Mouse (Mus musculus) heart, embryonic 16.5 days (tissue): ENCODE data around the gene Aldh3a2. TPM values are rescaled to one million over a fixed set of nuclear protein-coding genes. Genes with fewer than 3 reads are reported as not detected.

ENCODE experiments used
- ATAC-seq: fragments of 200-750 bp; cut with Nextera tagmentation; replicated peaks from 2 replicates; pipeline ENCODE4 v1.8.0; 2017; ENCODE audit warnings: moderate number of reproducible peaks; ENCODE audit not compliant: insufficient read depth, low FRiP score; ENCODE audit errors: extremely low read depth
- H3K27ac ChIP-seq: fragments of 300-500 bp; sonication (generic); 2 replicates; pipeline ENCODE4 v1.5.1; 2014; ENCODE audit warnings: mild to moderate bottlenecking, low read length, control low read depth, moderate library complexity
- H3K27me3 ChIP-seq: fragments of 300-500 bp; sonication (generic); 2 replicates; pipeline ENCODE4 v1.6.1; 2014; ENCODE audit warnings: low read length, mixed read lengths; ENCODE audit not compliant: control insufficient read depth, insufficient read depth
- H3K36me3 ChIP-seq: fragments of 300-500 bp; sonication (generic); 2 replicates; pipeline ENCODE4 v1.6.1; 2014; ENCODE audit not compliant: control insufficient read depth, insufficient read depth
- H3K4me1 ChIP-seq: fragments of 300-500 bp; sonication (generic); 2 replicates; pipeline ENCODE4 v1.6.1; 2014; ENCODE audit warnings: low read length, mixed read lengths; ENCODE audit not compliant: control insufficient read depth, insufficient read depth
- H3K4me2 ChIP-seq: fragments of 300-500 bp; sonication (generic); 2 replicates; pipeline ENCODE4 v1.6.1; 2014; ENCODE audit warnings: low read depth, mild to moderate bottlenecking, control low read depth, low read length
- H3K4me3 ChIP-seq: fragments of 300-500 bp; sonication (generic); 2 replicates; pipeline ENCODE4 v1.5.1; 2014; ENCODE audit warnings: mild to moderate bottlenecking, control low read depth, low read length
- H3K9ac ChIP-seq: fragments of 300-500 bp; sonication (generic); 2 replicates; pipeline ENCODE4 v1.6.1; 2014; ENCODE audit warnings: low read length, control low read depth
- H3K9me3 ChIP-seq: fragments of 300-500 bp; sonication (generic); replicated peaks from 2 replicates; pipeline ENCODE4 v1.6.1; 2016; ENCODE audit warnings: low read length; ENCODE audit not compliant: control insufficient read depth
- WGBS: fragments of 180-500 bp; shearing (Covaris S2); extraction: QIAGEN DNeasy Blood & Tissue Kit; methylation state at CpG from one replicate; pipeline ENCODE4 v1.1.7; 2014; 5-methylcytosine and 5-hydroxymethylcytosine counted together
- polyA plus RNA-seq: library from polyadenylated mRNA; unstranded; fragments of >200 nt; fragmentation: Nextera tagmentation; extraction: Ambion mirVana; gene quantifications from 2 replicates; pipeline ENCODE4 v1.2.1, GENCODE M21; 2015

Gene Aldh3a2
- polyA plus RNA-seq, 1 experiment from 2014 or later, result 33.2 TPM

- H3K36me3 ChIP-seq, result no peaks in the 10 kb centered on the region
- no peaks in the 10 kb centered on the region for H3K9me3 ChIP-seq
- H3K4me3 ChIP-seq, result no peak overlapping the region
- H3K4me1 ChIP-seq, result no peaks in the 10 kb centered on the region
- H3K4me2 ChIP-seq, result no peak overlapping the region
- ATAC-seq, result no peak
- WGBS, result 87% methylated on average over 3 of the region's 3 CpGs
- H3K27me3 ChIP-seq, result peaks cover 17% of the 10 kb centered on the region
- no peak overlapping the region for H3K27ac ChIP-seq
- no peak overlapping the region for H3K9ac ChIP-seq
Measured at GRCm38 (mm10) chr11:61215936-61216335, 51.3 kb downstream of the Aldh3a2 start.

- no peak for ATAC-seq
- 35% methylated on average over 20 of the region's 20 CpGs for WGBS
- H3K4me3 ChIP-seq, result no peak overlapping the region
- H3K27me3 ChIP-seq, result peaks cover 17% of the 10 kb centered on the region
- H3K9ac ChIP-seq, result no peak overlapping the region
- H3K9me3 ChIP-seq, result no peaks in the 10 kb centered on the region
- no peaks in the 10 kb centered on the region for H3K36me3 ChIP-seq
- H3K27ac ChIP-seq, result no peak overlapping the region
- H3K4me1 ChIP-seq, result peaks cover 13% of the 10 kb centered on the region
- no peak overlapping the region for H3K4me2 ChIP-seq
Measured at GRCm38 (mm10) chr11:61212102-61212501, 55.2 kb downstream of the Aldh3a2 start.

GRCm38 (mm10) chr11:61208316-61208715 is 58.9 kb downstream of the Aldh3a2 start:
- Histone ChIP-seq H3K4me1 (peaks cover 17% of the 10 kb centered on the region), H3K9me3 (no peaks in the 10 kb centered on the region), H3K27me3 (peaks cover 15% of the 10 kb centered on the region), H3K27ac (no peak overlapping the region; the same call in 1 of the 2 replicates), H3K4me2 (no peak overlapping the region), H3K9ac (no peak overlapping the region), H3K36me3 (no peaks in the 10 kb centered on the region), H3K4me3 (no peak overlapping the region)
- 71% methylated on average over 10 of the region's 10 CpGs for WGBS
- ATAC-seq, result no peak

- Histone ChIP-seq H3K9me3 (no peaks in the 10 kb centered on the region), H3K4me1 (peaks cover 17% of the 10 kb centered on the region), H3K9ac (no peak within 1 kb of the TSS), H3K4me3 (no peak within 1 kb of the TSS), H3K36me3 (no peaks in the 10 kb centered on the region), H3K27ac (peak within 1 kb of the TSS; percentile 77), H3K4me2 (peak within 1 kb of the TSS; percentile 13; the same call in 1 of the 2 replicates), H3K27me3 (peaks cover 10% of the 10 kb centered on the region)
- 31% methylated on average over 10 of the region's 10 CpGs for WGBS
- peak; percentile 81 for ATAC-seq
Measured at GRCm38 (mm10) chr11:61207487-61208246, 59.6 kb downstream of the Aldh3a2 start, which contains the start of gene Aldh3a1. TSS of gene Aldh3a1 (plus strand) at chr11:61207537.

GRCm38 (mm10) chr11:61206136-61206535 is 61.1 kb downstream of the Aldh3a2 start:
- peaks cover 17% of the 10 kb centered on the region for H3K4me1 ChIP-seq
- no peak overlapping the region for H3K4me2 ChIP-seq
- H3K27me3 ChIP-seq, result no peaks in the 10 kb centered on the region; the same call in 1 of the 2 replicates
- no peaks in the 10 kb centered on the region for H3K36me3 ChIP-seq
- H3K27ac ChIP-seq, result no peak overlapping the region
- no peak overlapping the region for H3K9ac ChIP-seq
- H3K9me3 ChIP-seq, result no peaks in the 10 kb centered on the region
- H3K4me3 ChIP-seq, result no peak overlapping the region
- 95% methylated on average over 3 of the region's 3 CpGs for WGBS
- ATAC-seq, result no peak

- no peaks in the 10 kb centered on the region for H3K27me3 ChIP-seq
- H3K36me3 ChIP-seq, result no peaks in the 10 kb centered on the region
- H3K9ac ChIP-seq, result no peak overlapping the region
- no peak for ATAC-seq
- H3K4me3 ChIP-seq, result no peak overlapping the region
- H3K27ac ChIP-seq, result no peak overlapping the region
- peaks cover 17% of the 10 kb centered on the region for H3K4me1 ChIP-seq
- H3K4me2 ChIP-seq, result no peak overlapping the region
- 91% methylated on average over 9 of the region's 10 CpGs for WGBS
- H3K9me3 ChIP-seq, result no peaks in the 10 kb centered on the region
Measured at GRCm38 (mm10) chr11:61205167-61205950, 61.9 kb downstream of the Aldh3a2 start.

- Histone ChIP-seq H3K36me3 (no peaks in the 10 kb centered on the region), H3K27me3 (no peaks in the 10 kb centered on the region), H3K4me3 (no peak overlapping the region), H3K4me2 (no peak overlapping the region), H3K4me1 (peaks cover 10% of the 10 kb centered on the region), H3K27ac (no peak overlapping the region), H3K9ac (no peak overlapping the region), H3K9me3 (no peaks in the 10 kb centered on the region)
- WGBS, result 78% methylated on average over 2 of the region's 2 CpGs
- ATAC-seq, result no peak
Measured at GRCm38 (mm10) chr11:61202810-61203209, 64.5 kb downstream of the Aldh3a2 start.

GRCm38 (mm10) chr11:61202186-61202585 is 65.1 kb downstream of the Aldh3a2 start:
- H3K9ac ChIP-seq, result no peak overlapping the region
- ATAC-seq, result no peak
- peaks cover 5% of the 10 kb centered on the region; the same call in 1 of the 2 replicates for H3K4me1 ChIP-seq
- WGBS, result 73% methylated on average over 6 of the region's 6 CpGs
- H3K9me3 ChIP-seq, result no peaks in the 10 kb centered on the region
- H3K27me3 ChIP-seq, result no peaks in the 10 kb centered on the region
- H3K36me3 ChIP-seq, result no peaks in the 10 kb centered on the region
- no peak overlapping the region for H3K27ac ChIP-seq
- no peak overlapping the region for H3K4me2 ChIP-seq
- H3K4me3 ChIP-seq, result no peak overlapping the region
